Mouse (Mus musculus): ENCODE results near the gene Scube3. TPM values are rescaled to one million over a fixed set of nuclear protein-coding genes. Genes with fewer than 3 reads are reported as not detected.

The Scube3 gene
- polyA plus RNA-seq, 1 experiment from 2014 or later, result 18.6 TPM

- peaks cover 7% of the 10 kb centered on the region for H3K4me1 ChIP-seq (ENCODE audit: insufficient read depth, low read length)
- no peak overlapping the region for H3K4me2 ChIP-seq (replicated peaks; ENCODE audit: low read depth, low read length)
- no peaks in the 10 kb centered on the region for H3K9me3 ChIP-seq (ENCODE audit: low read length)
- H3K36me3 ChIP-seq (ENCODE audit: insufficient read depth, low read length), result peaks cover 19% of the 10 kb centered on the region
- H3K9ac ChIP-seq (replicated peaks; ENCODE audit: low read length), result no peak overlapping the region
- ATAC-seq (ENCODE audit: low FRiP score, low TSS enrichment), result no peak
- WGBS, result 41% methylated on average over 10 of the region's 10 CpGs
- no peak overlapping the region for H3K27ac ChIP-seq (ENCODE audit: low read length)
- no peaks in the 10 kb centered on the region; the same call in 1 of the 2 replicates for H3K27me3 ChIP-seq (ENCODE audit: insufficient read depth, low read length)
- no peak overlapping the region for H3K4me3 ChIP-seq (ENCODE audit: low read length)
Measured at GRCm38 (mm10) chr17:28160361-28160760, 18.4 kb downstream of the Scube3 start.

- ATAC-seq (ENCODE audit: low FRiP score, low TSS enrichment), result no peak
- Histone ChIP-seq H3K9ac (replicated peaks; ENCODE audit: low read length) (no peak overlapping the region), H3K4me2 (replicated peaks; ENCODE audit: low read depth, low read length) (no peak overlapping the region), H3K9me3 (ENCODE audit: low read length) (no peaks in the 10 kb centered on the region), H3K36me3 (ENCODE audit: insufficient read depth, low read length) (peaks cover 23% of the 10 kb centered on the region; the same call in 1 of the 2 replicates), H3K27me3 (ENCODE audit: insufficient read depth, low read length) (no peaks in the 10 kb centered on the region; the same call in 1 of the 2 replicates), H3K4me3 (ENCODE audit: low read length) (no peak overlapping the region), H3K27ac (ENCODE audit: low read length) (no peak overlapping the region), H3K4me1 (ENCODE audit: insufficient read depth, low read length) (peaks cover 7% of the 10 kb centered on the region)
- 31% methylated on average over 10 of the region's 11 CpGs for WGBS
Measured at GRCm38 (mm10) chr17:28161310-28161881, 19.5 kb downstream of the Scube3 start.

GRCm38 (mm10) chr17:28163666-28164065 is 21.7 kb downstream of the Scube3 start:
- H3K4me2 ChIP-seq (replicated peaks; ENCODE audit: low read depth, low read length), result no peak overlapping the region
- 19% methylated on average over 6 of the region's 6 CpGs for WGBS
- H3K4me3 ChIP-seq (ENCODE audit: low read length), result no peak overlapping the region
- H3K27me3 ChIP-seq (ENCODE audit: insufficient read depth, low read length), result no peaks in the 10 kb centered on the region
- H3K9ac ChIP-seq (replicated peaks; ENCODE audit: low read length), result no peak overlapping the region
- H3K4me1 ChIP-seq (ENCODE audit: insufficient read depth, low read length), result peaks cover 7% of the 10 kb centered on the region
- H3K27ac ChIP-seq (ENCODE audit: low read length), result no peak overlapping the region
- ATAC-seq (ENCODE audit: low FRiP score, low TSS enrichment), result peak; percentile 11; the same call in 1 of the 2 replicates
- peaks cover 19% of the 10 kb centered on the region for H3K36me3 ChIP-seq (ENCODE audit: insufficient read depth, low read length)
- H3K9me3 ChIP-seq (ENCODE audit: low read length), result no peaks in the 10 kb centered on the region

DNA sequence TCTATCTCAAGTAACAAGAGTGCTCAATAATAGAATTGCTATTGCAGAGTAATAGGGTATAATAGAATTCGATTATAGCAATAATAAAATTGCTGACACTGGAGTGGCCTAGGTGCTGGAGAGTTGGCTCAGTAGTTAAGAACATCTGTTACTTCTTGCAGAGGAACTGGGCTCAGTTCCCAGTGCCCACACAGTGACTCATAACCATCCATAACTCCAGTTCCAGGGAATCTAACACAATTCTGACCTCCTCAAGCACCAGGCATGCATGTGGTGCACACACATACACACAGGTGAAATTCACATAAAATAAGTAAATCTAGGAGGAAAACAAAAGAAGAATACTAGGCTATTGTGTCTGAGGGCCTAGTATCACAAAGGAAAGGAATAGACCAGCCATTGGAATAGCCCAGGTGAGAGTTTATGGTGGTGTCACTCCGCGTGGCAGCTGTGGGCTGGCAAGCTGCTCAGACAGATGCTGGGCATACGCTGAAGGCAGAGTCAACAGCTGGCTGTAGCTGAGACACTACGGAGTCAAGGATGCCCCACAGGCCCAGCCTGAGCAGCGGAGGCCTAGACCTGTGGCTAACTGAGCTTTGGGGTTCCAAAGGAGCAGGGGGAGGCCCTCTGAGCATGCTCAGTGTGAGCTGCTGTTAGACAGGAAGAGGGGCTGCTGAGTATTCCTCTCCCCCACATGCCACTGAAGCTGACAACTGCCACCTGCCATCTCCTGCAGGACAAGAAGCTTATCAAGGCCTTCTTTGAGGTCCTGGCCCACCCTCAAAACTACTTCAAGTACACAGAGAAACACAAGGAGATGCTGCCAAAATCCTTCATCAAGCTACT is 28.7 kb downstream of the Scube3 start:
- no peak overlapping the region for H3K4me2 ChIP-seq (replicated peaks; ENCODE audit: low read depth, low read length)
- no peaks in the 10 kb centered on the region for H3K27me3 ChIP-seq (ENCODE audit: insufficient read depth, low read length)
- peaks cover 25% of the 10 kb centered on the region for H3K4me1 ChIP-seq (ENCODE audit: insufficient read depth, low read length)
- H3K4me3 ChIP-seq (ENCODE audit: low read length), result no peak overlapping the region
- H3K9ac ChIP-seq (replicated peaks; ENCODE audit: low read length), result no peak overlapping the region
- ATAC-seq (ENCODE audit: low FRiP score, low TSS enrichment), result no peak
- H3K9me3 ChIP-seq (ENCODE audit: low read length), result no peaks in the 10 kb centered on the region
- H3K36me3 ChIP-seq (ENCODE audit: insufficient read depth, low read length), result peaks cover 23% of the 10 kb centered on the region
- WGBS, result 64% methylated on average over 6 of the region's 6 CpGs
- H3K27ac ChIP-seq (ENCODE audit: low read length), result peak overlapping the region; percentile 55; the same call in 1 of the 2 replicates

DNA sequence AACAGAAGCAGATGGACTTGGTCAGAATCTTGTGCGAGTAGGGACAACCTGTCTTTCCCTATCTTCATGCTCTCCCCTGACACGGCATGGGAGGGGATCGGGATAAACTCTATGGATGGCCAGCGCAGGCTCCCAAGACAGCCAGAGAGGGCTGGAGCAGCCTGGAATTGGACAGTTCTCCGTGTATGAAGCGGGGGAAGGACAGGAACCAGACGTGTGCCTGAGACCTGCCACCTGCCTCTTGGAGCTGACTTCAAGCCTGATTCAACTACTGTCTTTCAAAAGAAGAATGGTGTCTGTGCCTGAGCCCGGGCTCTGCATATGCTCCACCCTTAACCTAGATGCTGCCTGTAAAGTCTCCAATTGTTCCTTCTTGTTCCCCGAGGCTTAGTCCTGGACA is 30.7 kb downstream of the Scube3 start:
- 35% methylated on average over 9 of the region's 9 CpGs for WGBS

DNA sequence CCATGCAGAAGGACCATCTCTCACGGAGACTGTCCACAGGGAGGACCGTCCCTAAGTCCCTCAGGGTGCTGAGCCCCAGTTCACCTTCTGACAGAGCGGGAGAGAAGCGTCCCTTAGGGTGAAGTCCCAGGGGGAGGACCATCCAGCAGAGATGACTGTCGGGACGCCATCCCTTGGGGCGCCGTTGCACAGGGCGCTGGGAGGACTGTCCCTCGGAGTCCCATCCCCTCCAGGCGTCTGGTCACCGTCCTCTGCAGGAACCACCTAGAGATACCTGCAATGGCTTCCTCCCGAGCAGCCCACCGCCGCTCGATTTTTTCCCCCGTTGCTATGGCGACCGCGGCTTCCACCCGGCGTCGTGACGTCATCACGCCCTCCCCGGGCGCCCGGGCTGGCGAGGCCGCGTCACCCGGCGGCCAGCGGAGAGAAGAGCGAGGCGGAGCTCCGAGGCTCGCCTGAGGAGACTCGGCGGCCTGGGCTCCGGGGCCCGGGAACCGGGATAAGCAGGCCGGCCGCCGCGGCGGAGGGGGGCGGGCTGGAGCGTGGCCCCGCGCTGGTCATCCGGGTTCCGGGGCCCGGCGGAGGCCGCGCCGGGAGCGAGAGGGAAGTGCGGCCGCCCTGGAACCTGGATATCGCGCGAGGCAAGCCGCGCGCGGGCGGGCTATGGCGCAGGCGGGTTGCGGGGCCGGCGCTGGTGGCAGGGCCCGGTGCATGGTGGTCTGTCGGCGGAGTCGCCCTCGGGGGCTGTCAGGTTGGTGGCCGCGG is 35.0 kb downstream of the Scube3 start, which contains the start of gene Zfp523:
Gene Zfp523, plus strand, starts transcription at position 355 of the 765 bp plus-strand sequence.
- Histone ChIP-seq H3K27ac (ENCODE audit: low read length) (peak within 1 kb of the TSS; percentile 96), H3K36me3 (ENCODE audit: insufficient read depth, low read length) (no peaks in the 10 kb centered on the region), H3K4me1 (ENCODE audit: insufficient read depth, low read length) (peaks cover 46% of the 10 kb centered on the region), H3K4me3 (ENCODE audit: low read length) (peak within 1 kb of the TSS; percentile 87), H3K27me3 (ENCODE audit: insufficient read depth, low read length) (no peaks in the 10 kb centered on the region), H3K9ac (replicated peaks; ENCODE audit: low read length) (peak within 1 kb of the TSS; percentile 96), H3K4me2 (replicated peaks; ENCODE audit: low read depth, low read length) (peak within 1 kb of the TSS; percentile 94), H3K9me3 (ENCODE audit: low read length) (no peaks in the 10 kb centered on the region)
- peak; percentile 79 for ATAC-seq (ENCODE audit: low FRiP score, low TSS enrichment)
- under 1% methylated on average over 72 of the region's 82 CpGs for WGBS

More for the DNA sequence above, 30.7 kb downstream of the Scube3 start:
- Histone ChIP-seq H3K4me1 (ENCODE audit: insufficient read depth, low read length) (peaks cover 34% of the 10 kb centered on the region), H3K27ac (ENCODE audit: low read length) (peak overlapping the region; percentile 51), H3K9me3 (ENCODE audit: low read length) (no peaks in the 10 kb centered on the region), H3K27me3 (ENCODE audit: insufficient read depth, low read length) (no peaks in the 10 kb centered on the region), H3K4me3 (ENCODE audit: low read length) (no peak overlapping the region), H3K36me3 (ENCODE audit: insufficient read depth, low read length) (peaks cover 17% of the 10 kb centered on the region), H3K9ac (replicated peaks; ENCODE audit: low read length) (0 out of 2 replicates have a peak overlapping the region, but pooled peaks have one; percentile 30), H3K4me2 (replicated peaks; ENCODE audit: low read depth, low read length) (no peak overlapping the region)
- no peak for ATAC-seq (ENCODE audit: low FRiP score, low TSS enrichment)

- H3K4me2 ChIP-seq (replicated peaks; ENCODE audit: low read depth, low read length), result peak overlapping the region; percentile 94
- H3K27ac ChIP-seq (ENCODE audit: low read length), result peak overlapping the region; percentile 96
- WGBS, result 5% methylated on average over 21 of the region's 22 CpGs
- H3K4me3 ChIP-seq (ENCODE audit: low read length), result peak overlapping the region; percentile 87
- peak; percentile 83 for ATAC-seq (ENCODE audit: low FRiP score, low TSS enrichment)
- no peaks in the 10 kb centered on the region for H3K27me3 ChIP-seq (ENCODE audit: insufficient read depth, low read length)
- H3K36me3 ChIP-seq (ENCODE audit: insufficient read depth, low read length), result no peaks in the 10 kb centered on the region
- H3K9me3 ChIP-seq (ENCODE audit: low read length), result no peaks in the 10 kb centered on the region
- peaks cover 40% of the 10 kb centered on the region for H3K4me1 ChIP-seq (ENCODE audit: insufficient read depth, low read length)
- peak overlapping the region; percentile 96 for H3K9ac ChIP-seq (replicated peaks; ENCODE audit: low read length)
Measured at GRCm38 (mm10) chr17:28177540-28178046, 35.7 kb downstream of the Scube3 start.

- Histone ChIP-seq H3K27me3 (ENCODE audit: insufficient read depth, low read length) (no peaks in the 10 kb centered on the region), H3K36me3 (ENCODE audit: insufficient read depth, low read length) (no peaks in the 10 kb centered on the region), H3K9ac (replicated peaks; ENCODE audit: low read length) (0 out of 2 replicates have a peak overlapping the region, but pooled peaks have one; percentile 22), H3K4me2 (replicated peaks; ENCODE audit: low read depth, low read length) (no peak overlapping the region), H3K4me3 (ENCODE audit: low read length) (no peak overlapping the region), H3K27ac (ENCODE audit: low read length) (no peak overlapping the region), H3K9me3 (ENCODE audit: low read length) (no peaks in the 10 kb centered on the region), H3K4me1 (ENCODE audit: insufficient read depth, low read length) (peaks cover 34% of the 10 kb centered on the region)
- no peak for ATAC-seq (ENCODE audit: low FRiP score, low TSS enrichment)
- WGBS, result 42% methylated on average over 4 of the region's 4 CpGs
Measured at GRCm38 (mm10) chr17:28180331-28180730, 38.4 kb downstream of the Scube3 start.

GRCm38 (mm10) chr17:28180783-28181544 is 39.0 kb downstream of the Scube3 start:
- Histone ChIP-seq H3K4me3 (ENCODE audit: low read length) (no peak overlapping the region), H3K36me3 (ENCODE audit: insufficient read depth, low read length) (no peaks in the 10 kb centered on the region), H3K27ac (ENCODE audit: low read length) (no peak overlapping the region), H3K9me3 (ENCODE audit: low read length) (no peaks in the 10 kb centered on the region), H3K4me2 (replicated peaks; ENCODE audit: low read depth, low read length) (no peak overlapping the region), H3K9ac (replicated peaks; ENCODE audit: low read length) (0 out of 2 replicates have a peak overlapping the region, but pooled peaks have one; percentile 6), H3K4me1 (ENCODE audit: insufficient read depth, low read length) (peaks cover 34% of the 10 kb centered on the region), H3K27me3 (ENCODE audit: insufficient read depth, low read length) (no peaks in the 10 kb centered on the region)
- no peak for ATAC-seq (ENCODE audit: low FRiP score, low TSS enrichment)
- 81% methylated on average over 15 of the region's 15 CpGs for WGBS

Measured in kidney, embryonic 16.5 days (tissue).